Mouse (Mus musculus) small intestine, adult 2 months (tissue): ENCODE data around the gene Gc. TPM values are rescaled to one million over a fixed set of nuclear protein-coding genes. Genes with fewer than 3 reads are reported as not detected.

Experiments used
- H3K27ac ChIP-seq: fragments of 200-500 bp; 2 replicates; pipeline ENCODE4 v1.5.1; 2012; ENCODE audit warnings: low read depth, low read length, control low read depth, inconsistent platforms; ENCODE audit not compliant: insufficient read depth
- H3K27me3 ChIP-seq: fragments of 200-500 bp; 2 replicates; pipeline ENCODE4 v1.6.1; 2012; ENCODE audit warnings: mild to moderate bottlenecking, moderate library complexity, low read length, inconsistent platforms; ENCODE audit not compliant: control insufficient read depth, insufficient read depth
- H3K36me3 ChIP-seq: fragments of 200-500 bp; 2 replicates; pipeline ENCODE4 v1.6.1; 2012; ENCODE audit warnings: mild to moderate bottlenecking, low read length, control low read depth, inconsistent platforms; ENCODE audit not compliant: control insufficient read depth, insufficient read depth
- H3K4me1 ChIP-seq: fragments of 200-500 bp; 2 replicates; pipeline ENCODE4 v1.6.1; 2012; ENCODE audit warnings: low read length, inconsistent platforms, mixed read lengths; ENCODE audit not compliant: control insufficient read depth, insufficient read depth, insufficient read length
- H3K4me3 ChIP-seq: fragments of 200-500 bp; 2 replicates; pipeline ENCODE4 v1.5.1; 2012; ENCODE audit warnings: low read depth, mild to moderate bottlenecking, control low read depth, inconsistent platforms, low read length, moderate library complexity
- CTCF ChIP-seq: fragments of 200-500 bp; IDR thresholded peaks from 2 replicates; pipeline ENCODE4 v1.5.1; 2012; ENCODE audit warnings: low read depth, mild to moderate bottlenecking, control low read depth, inconsistent platforms, low read length, moderate library complexity, mixed read lengths; ENCODE audit not compliant: insufficient replicate concordance, insufficient read length; ENCODE audit errors: extremely low read depth
- POLR2A ChIP-seq: fragments of 200-500 bp; IDR thresholded peaks from 2 replicates; pipeline ENCODE4 v1.6.1; 2012; ENCODE audit warnings: low read depth, mild to moderate bottlenecking, control low read depth, inconsistent platforms, low read length, moderate library complexity
- WGBS: fragments of 180-500 bp; shearing (Covaris S2); methylation state at CpG from one replicate; pipeline ENCODE4 v1.1.7; 2018; 5-methylcytosine and 5-hydroxymethylcytosine counted together
- polyA plus RNA-seq: library from polyadenylated mRNA; depleted of rRNA; stranded (reverse); fragments of >200 nt; gene quantifications from 2 replicates; pipeline ENCODE4 v1.2.3, GENCODE M21; 2012; rRNA removed

Gene Gc
- polyA plus RNA-seq, 1 experiment: not detected

- H3K27me3 ChIP-seq: no peaks in the 10 kb centered on the region
- WGBS: 60% methylated on average over 4 of the region's 4 CpGs
- no peaks in the 10 kb centered on the region for H3K36me3 ChIP-seq
- H3K4me3 ChIP-seq: no peak overlapping the region
- no peak overlapping the region for H3K27ac ChIP-seq
- TF ChIP-seq CTCF (no peak), POLR2A (no peak)
- no peaks in the 10 kb centered on the region for H3K4me1 ChIP-seq
Measured at GRCm38 (mm10) chr5:89368045-89368743, 89.5 kb downstream of the Gc start.

Other genes with a start within 250 kb of the Gc start
- not detected in 2 replicates for gene Npffr2, start 69.5 kb upstream of the Gc start, polyA plus RNA-seq